Mouse (Mus musculus): Measurements from ENCODE around the gene Fam83c.
A peak's percentile ranks its signal among the peaks of the same experiment; 100 is the strongest.

The Fam83c gene

GRCm38 (mm10) chr2:155826630-155827424 lies 7.8 kb downstream of the Fam83c start, which contains the start of gene Eif6:
Gene Eif6 (minus strand): TSS chr2:155826925.
- DNase-seq, result peak; percentile 90

- peak; percentile 18 for DNase-seq
Measured at GRCm38 (mm10) chr2:155825904-155826629, 8.6 kb downstream of the Fam83c start.

GRCm38 (mm10) chr2:155823722-155824121 lies 10.9 kb downstream of the Fam83c start:
- no peak for DNase-seq

- no peak for DNase-seq
Measured at GRCm38 (mm10) chr2:155820779-155821178, 13.9 kb downstream of the Fam83c start.

- peak; percentile 51 for DNase-seq
Measured at GRCm38 (mm10) chr2:155819449-155820251, 15.0 kb downstream of the Fam83c start.

GRCm38 (mm10) chr2:155819392-155819448 lies 15.4 kb downstream of the Fam83c start, which contains the start of gene BC029722:
Gene BC029722 (minus strand): TSS chr2:155819426.
- DNase-seq, result no peak

- DNase-seq, result peak; percentile 96
Measured at GRCm38 (mm10) chr2:155818596-155819391, 15.9 kb downstream of the Fam83c start.

- DNase-seq, result no peak
Measured at GRCm38 (mm10) chr2:155817301-155818245, 17.1 kb downstream of the Fam83c start.

- DNase-seq, result no peak
Measured at GRCm38 (mm10) chr2:155816179-155816578, 18.5 kb downstream of the Fam83c start.

- DNase-seq, result no peak
Measured at GRCm38 (mm10) chr2:155814829-155815228, 19.8 kb downstream of the Fam83c start.

- DNase-seq, result no peak
Measured at GRCm38 (mm10) chr2:155812637-155813036, 22.0 kb downstream of the Fam83c start.

- DNase-seq, result peak; percentile 81
Measured at GRCm38 (mm10) chr2:155811821-155812396, 22.7 kb downstream of the Fam83c start.

GRCm38 (mm10) chr2:155809620-155810019 lies 25.0 kb downstream of the Fam83c start:
- no peak for DNase-seq

GRCm38 (mm10) chr2:155807408-155807807 lies 27.2 kb downstream of the Fam83c start:
- DNase-seq, result no peak

- no peak for DNase-seq
Measured at GRCm38 (mm10) chr2:155806548-155806947, 28.1 kb downstream of the Fam83c start.

GRCm38 (mm10) chr2:155805925-155806255 lies 28.8 kb downstream of the Fam83c start:
- DNase-seq, result no peak

- peak; percentile 62 for DNase-seq
Measured at GRCm38 (mm10) chr2:155805231-155805924, 29.3 kb downstream of the Fam83c start.

GRCm38 (mm10) chr2:155804053-155804452 lies 30.6 kb downstream of the Fam83c start:
- DNase-seq, result no peak

- no peak for DNase-seq
Measured at GRCm38 (mm10) chr2:155802761-155803160, 31.9 kb downstream of the Fam83c start.

GRCm38 (mm10) chr2:155798613-155799012 lies 36.0 kb downstream of the Fam83c start:
- DNase-seq, result no peak
